Mouse (Mus musculus) liver, adult 2 months (tissue): Measurements from ENCODE around the gene Prpf18. TPM values are rescaled to one million over a fixed set of nuclear protein-coding genes. Genes with fewer than 3 reads are reported as not detected.

Experiments
- DNase-seq: peaks from one replicate; pipeline ENCODE4 v3.0.0-alpha.2; 2011; ENCODE audit warnings: low read depth, low spot score; ENCODE audit errors: extremely low read depth
- H3K27ac ChIP-seq: fragments of 200-500 bp; replicated peaks from 2 replicates; pipeline ENCODE4 v1.5.1; 2012; ENCODE audit warnings: low read depth, mild to moderate bottlenecking, control low read depth, inconsistent platforms, low read length; ENCODE audit not compliant: insufficient read depth
- H3K27me3 ChIP-seq: fragments of 200-500 bp; 2 replicates; pipeline ENCODE4 v1.6.1; 2012; ENCODE audit warnings: mild to moderate bottlenecking, moderate library complexity, low read length, inconsistent platforms; ENCODE audit not compliant: control insufficient read depth, insufficient read depth
- H3K36me3 ChIP-seq: fragments of 200-500 bp; 2 replicates; pipeline ENCODE4 v1.6.1; 2012; ENCODE audit warnings: low read length, inconsistent platforms; ENCODE audit not compliant: control insufficient read depth, insufficient read depth
- H3K4me1 ChIP-seq: fragments of 200-500 bp; 2 replicates; pipeline ENCODE4 v1.6.1; 2011; ENCODE audit warnings: low read length; ENCODE audit not compliant: control insufficient read depth, insufficient read depth
- H3K4me3 ChIP-seq: fragments of 200-500 bp; 2 replicates; pipeline ENCODE4 v1.5.1; 2011; ENCODE audit warnings: low read depth, mild to moderate bottlenecking, control low read depth, low read length, moderate library complexity; ENCODE audit not compliant: insufficient read depth
- H3K79me2 ChIP-seq: fragments of 200-500 bp; 2 replicates; pipeline ENCODE4 v1.6.1; 2012; ENCODE audit warnings: inconsistent platforms, mild to moderate bottlenecking, low read length, moderate library complexity; ENCODE audit not compliant: control insufficient read depth, insufficient read depth
- H3K9ac ChIP-seq: fragments of 200-500 bp; 2 replicates; pipeline ENCODE4 v1.6.1; 2012; ENCODE audit warnings: low read depth, mild to moderate bottlenecking, control low read depth, inconsistent platforms, low read length
- CTCF ChIP-seq: fragments of 200-500 bp; IDR thresholded peaks from 2 replicates; pipeline ENCODE4 v1.5.1; 2011; ENCODE audit warnings: low read depth, low read length, control low read depth
- POLR2A ChIP-seq: fragments of 200-500 bp; IDR thresholded peaks from 2 replicates; pipeline ENCODE4 v1.6.1; 2011; ENCODE audit warnings: low read length, control low read depth; ENCODE audit not compliant: insufficient read depth; ENCODE audit errors: extremely low read depth
- WGBS: fragments of 180-500 bp; shearing (Covaris S2); methylation state at CpG from one replicate; pipeline ENCODE4 v1.1.7; 2018; 5-methylcytosine and 5-hydroxymethylcytosine counted together
- polyA plus RNA-seq: library from polyadenylated mRNA; depleted of rRNA; stranded (reverse); fragments of >200 nt; gene quantifications from 2 replicates; pipeline ENCODE4 v1.2.3, GENCODE M21; 2012
- total RNA-seq: library from RNA; depleted of rRNA; stranded (reverse); fragments of >200 nt; gene quantifications from 2 replicates; pipeline ENCODE4 v1.2.3, GENCODE M21; 2014

The Prpf18 gene
- total and polyA plus RNA-seq, 2 experiments = 7.8 to 40.9 TPM

DNA sequence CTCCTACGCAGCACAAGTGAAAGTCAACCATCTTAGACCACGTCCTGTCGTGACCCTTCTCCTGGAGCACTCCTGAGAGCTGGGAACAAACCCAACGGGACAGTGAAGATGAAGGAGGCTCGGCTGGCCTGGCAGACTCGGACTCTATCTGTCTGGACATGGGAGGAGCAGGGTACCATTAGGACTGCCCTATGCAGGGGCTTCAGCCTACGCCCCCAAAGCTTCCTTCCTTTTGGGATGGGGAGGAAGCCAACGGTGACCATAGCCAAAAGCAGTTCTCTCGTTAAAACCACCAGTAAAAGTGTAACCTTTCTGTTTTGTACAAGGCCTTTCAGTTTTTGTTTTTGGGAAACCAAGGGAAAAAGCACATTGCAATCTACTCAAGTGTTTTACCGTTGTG lies 40.2 kb downstream of the Prpf18 start:
- H3K4me3 ChIP-seq = no peak overlapping the region
- 87% methylated on average over 10 of the region's 10 CpGs for WGBS
- H3K27ac ChIP-seq = no peak overlapping the region
- H3K4me1 ChIP-seq = no peaks in the 10 kb centered on the region
- H3K27me3 ChIP-seq = no peaks in the 10 kb centered on the region
- H3K79me2 ChIP-seq = no peaks in the 10 kb centered on the region
- TF ChIP-seq CTCF (no peak), POLR2A (no peak)
- H3K36me3 ChIP-seq = peaks cover 3% of the 10 kb centered on the region; the same call in 1 of the 2 replicates
- no peak for DNase-seq
- H3K9ac ChIP-seq = no peak overlapping the region

DNA sequence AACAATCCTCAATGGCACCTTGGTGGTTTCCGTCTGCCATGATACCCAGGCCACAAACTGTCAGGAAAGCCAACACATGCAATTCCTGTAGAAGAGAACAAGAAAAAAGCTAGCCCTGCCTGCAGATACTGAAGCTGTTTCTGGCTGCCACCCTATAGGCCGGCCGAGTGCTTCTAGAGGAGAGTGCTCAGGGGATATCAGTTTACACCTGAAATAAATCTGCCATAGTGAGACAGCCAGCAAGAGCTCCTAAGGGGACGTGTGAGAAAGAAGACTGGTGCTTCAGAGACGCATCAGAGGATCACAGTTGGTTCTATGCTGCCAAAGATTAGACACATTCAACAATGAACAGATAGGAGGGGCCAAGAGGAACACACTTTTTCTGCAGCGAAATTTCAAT lies 40.6 kb downstream of the Prpf18 start:
- Histone ChIP-seq H3K4me1 (no peaks in the 10 kb centered on the region), H3K79me2 (no peaks in the 10 kb centered on the region), H3K27me3 (no peaks in the 10 kb centered on the region), H3K27ac (no peak overlapping the region), H3K36me3 (peaks cover 3% of the 10 kb centered on the region; the same call in 1 of the 2 replicates), H3K9ac (no peak overlapping the region), H3K4me3 (no peak overlapping the region)
- TF ChIP-seq POLR2A (no peak), CTCF (no peak)
- DNase-seq = no peak
- 95% methylated on average over 6 of the region's 6 CpGs for WGBS

DNA sequence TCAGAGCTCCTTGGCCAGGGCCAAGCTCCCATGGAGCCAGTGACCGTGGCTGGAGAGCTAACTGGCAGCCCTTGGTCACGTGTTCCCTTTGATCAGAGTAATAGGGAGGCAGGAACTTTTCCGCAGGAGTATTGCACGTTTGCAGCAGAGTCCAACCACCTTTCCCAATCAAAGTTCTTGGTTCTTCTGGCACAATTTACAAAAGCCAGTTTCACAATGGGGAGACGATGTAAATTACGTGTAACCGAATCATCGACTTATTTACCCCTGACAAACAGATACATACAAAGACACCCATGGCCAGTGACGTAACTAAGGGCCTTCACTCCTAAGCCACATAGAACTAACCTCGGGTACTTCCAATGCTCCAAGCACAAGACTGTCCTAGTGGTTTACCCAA lies 42.5 kb downstream of the Prpf18 start:
- DNase-seq = peak; percentile 86
- Histone ChIP-seq H3K27ac (no peak overlapping the region), H3K4me1 (no peaks in the 10 kb centered on the region), H3K27me3 (no peaks in the 10 kb centered on the region), H3K79me2 (no peaks in the 10 kb centered on the region), H3K36me3 (peaks cover 3% of the 10 kb centered on the region; the same call in 1 of the 2 replicates), H3K4me3 (no peak overlapping the region), H3K9ac (no peak overlapping the region)
- TF ChIP-seq POLR2A (no peak), CTCF (no peak)
- WGBS = 27% methylated on average over 10 of the region's 10 CpGs

- DNase-seq = no peak
- 94% methylated on average over 3 of the region's 3 CpGs for WGBS
- no peak for TF ChIP-seq CTCF
- no peak for TF ChIP-seq POLR2A
- H3K27ac ChIP-seq = no peak overlapping the region
- no peak overlapping the region for H3K4me3 ChIP-seq
- H3K9ac ChIP-seq = no peak overlapping the region
- H3K27me3 ChIP-seq = no peaks in the 10 kb centered on the region
- H3K79me2 ChIP-seq = no peaks in the 10 kb centered on the region
- H3K4me1 ChIP-seq = no peaks in the 10 kb centered on the region
- peaks cover 3% of the 10 kb centered on the region; the same call in 1 of the 2 replicates for H3K36me3 ChIP-seq
Observed at GRCm38 (mm10) chr2:4608253-4608652, 43.7 kb downstream of the Prpf18 start.

GRCm38 (mm10) chr2:4606559-4606958 lies 45.4 kb downstream of the Prpf18 start:
- Histone ChIP-seq H3K4me3 (no peak overlapping the region), H3K36me3 (peaks cover 3% of the 10 kb centered on the region; the same call in 1 of the 2 replicates), H3K27me3 (no peaks in the 10 kb centered on the region), H3K27ac (no peak overlapping the region), H3K79me2 (no peaks in the 10 kb centered on the region), H3K9ac (no peak overlapping the region), H3K4me1 (no peaks in the 10 kb centered on the region)
- DNase-seq = no peak
- TF ChIP-seq CTCF (no peak), POLR2A (no peak)
- WGBS = 95% methylated on average over 3 of the region's 3 CpGs

DNA sequence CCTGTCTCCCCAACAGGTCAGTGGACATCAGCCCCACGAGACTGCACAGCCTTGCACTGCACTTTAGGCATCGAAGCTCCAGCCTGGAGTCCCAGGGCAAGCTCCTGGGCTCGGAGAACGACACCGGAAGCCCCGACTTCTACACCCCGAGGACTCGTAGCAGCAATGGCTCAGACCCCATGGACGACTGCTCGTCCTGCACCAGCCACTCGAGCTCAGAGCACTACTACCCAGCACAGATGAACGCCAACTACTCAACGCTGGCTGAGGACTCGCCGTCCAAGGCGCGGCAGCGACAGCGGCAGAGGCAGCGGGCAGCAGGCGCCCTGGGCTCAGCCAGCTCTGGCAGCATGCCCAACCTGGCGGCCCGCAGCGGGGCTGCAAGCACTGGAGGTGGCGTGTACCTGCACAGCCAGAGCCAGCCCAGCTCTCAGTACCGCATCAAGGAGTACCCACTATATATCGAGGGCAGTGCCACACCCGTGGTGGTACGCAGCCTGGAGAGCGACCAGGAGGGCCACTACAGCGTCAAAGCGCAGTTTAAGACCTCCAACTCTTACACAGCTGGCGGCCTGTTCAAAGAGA lies 48.5 kb downstream of the Prpf18 start:
- WGBS = 92% methylated on average over 33 of the region's 33 CpGs
- DNase-seq = no peak
- no peak overlapping the region for H3K27ac ChIP-seq
- no peak overlapping the region for H3K9ac ChIP-seq
- no peaks in the 10 kb centered on the region for H3K4me1 ChIP-seq
- H3K27me3 ChIP-seq = no peaks in the 10 kb centered on the region
- no peaks in the 10 kb centered on the region for H3K79me2 ChIP-seq
- TF ChIP-seq POLR2A = no peak
- TF ChIP-seq CTCF = no peak
- H3K4me3 ChIP-seq = no peak overlapping the region
- H3K36me3 ChIP-seq = peaks cover 3% of the 10 kb centered on the region; the same call in 1 of the 2 replicates
